Mouse (Mus musculus) thymus, postnatal 25 days (tissue): Measurements from ENCODE around the gene Gm29276.
"Not testable (repeated sequence)": the region's sequence is repeated elsewhere in the genome, so short reads cannot be mapped to it uniquely, and the experiment has no call there.

Experiments used
- DNase-seq: peaks from one replicate; pipeline ENCODE4 v3.0.0; 2022

Gm29276 gene

DNA sequence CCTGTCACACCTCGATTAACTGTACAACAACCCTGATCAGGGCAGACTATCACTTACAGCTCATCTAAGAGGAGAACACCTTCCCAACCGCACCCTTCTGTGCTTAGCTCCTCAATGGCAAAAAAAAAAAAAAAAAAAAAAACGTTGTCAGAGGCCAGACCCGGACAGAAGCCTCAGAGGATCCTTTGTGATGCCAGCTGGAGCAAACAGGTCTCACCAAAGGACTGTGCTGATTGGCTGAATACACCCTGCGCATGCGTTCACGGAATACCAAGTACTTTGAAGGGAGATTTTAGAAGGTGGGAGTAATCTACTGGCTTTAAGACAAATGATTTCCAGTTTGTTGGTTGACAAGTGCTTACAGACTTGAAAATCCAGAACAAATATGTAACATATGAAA is at the start of gene Gm29276:
Gm29276 (minus strand) TSS at position 101 of the 400 bp plus-strand sequence.
- not testable (repeated sequence) for DNase-seq
